Mouse (Mus musculus) cerebellum, adult 2 months (tissue): ENCODE measurements around the gene Taz. TPM values are rescaled to one million over a fixed set of nuclear protein-coding genes. Genes with fewer than 3 reads are reported as not detected.

ENCODE experiments used
- DNase-seq, 2 experiments: peaks; one replicate each; pipeline ENCODE4 v3.0.0; 2021
- H3K27ac ChIP-seq: fragments of 200-500 bp; 2 replicates; pipeline ENCODE4 v1.5.1; 2012; ENCODE audit warnings: low read length, control low read depth, inconsistent platforms; ENCODE audit not compliant: insufficient read depth
- H3K27me3 ChIP-seq: fragments of 200-500 bp; 2 replicates; pipeline ENCODE4 v1.6.1; 2012; ENCODE audit warnings: inconsistent platforms, mild to moderate bottlenecking, low read length, moderate library complexity; ENCODE audit not compliant: control insufficient read depth, insufficient read depth
- H3K4me1 ChIP-seq: fragments of 200-500 bp; 2 replicates; pipeline ENCODE4 v1.6.1; 2011; ENCODE audit warnings: low read length; ENCODE audit not compliant: control insufficient read depth, insufficient read depth
- H3K4me3 ChIP-seq: fragments of 200-500 bp; replicated peaks from 2 replicates; pipeline ENCODE3; 2011; ENCODE audit warnings: mild to moderate bottlenecking, low read depth, low read length, control low read depth; ENCODE audit not compliant: insufficient read depth
- CTCF ChIP-seq: fragments of 200-500 bp; IDR thresholded peaks from 2 replicates; pipeline ENCODE4 v1.5.1; 2011; ENCODE audit warnings: low read depth, mild to moderate bottlenecking, control low read depth, low read length, moderate library complexity, borderline replicate concordance; ENCODE audit not compliant: insufficient read depth
- POLR2A ChIP-seq: fragments of 200-500 bp; IDR thresholded peaks from 2 replicates; pipeline ENCODE4 v1.6.1; 2011; ENCODE audit warnings: low read length, control low read depth, borderline replicate concordance; ENCODE audit not compliant: insufficient read depth
- WGBS: fragments of 180-500 bp; shearing (Covaris S2); methylation state at CpG from one replicate; pipeline ENCODE4 v1.1.7; 2018; 5-methylcytosine and 5-hydroxymethylcytosine counted together
- polyA plus RNA-seq: library from polyadenylated mRNA; depleted of rRNA; stranded (reverse); fragments of >200 nt; gene quantifications from 2 replicates; pipeline ENCODE4 v1.2.3, GENCODE M21; 2012; rRNA removed

Taz gene
- 99.4 and 100 TPM in 2 replicates for polyA plus RNA-seq

DNA sequence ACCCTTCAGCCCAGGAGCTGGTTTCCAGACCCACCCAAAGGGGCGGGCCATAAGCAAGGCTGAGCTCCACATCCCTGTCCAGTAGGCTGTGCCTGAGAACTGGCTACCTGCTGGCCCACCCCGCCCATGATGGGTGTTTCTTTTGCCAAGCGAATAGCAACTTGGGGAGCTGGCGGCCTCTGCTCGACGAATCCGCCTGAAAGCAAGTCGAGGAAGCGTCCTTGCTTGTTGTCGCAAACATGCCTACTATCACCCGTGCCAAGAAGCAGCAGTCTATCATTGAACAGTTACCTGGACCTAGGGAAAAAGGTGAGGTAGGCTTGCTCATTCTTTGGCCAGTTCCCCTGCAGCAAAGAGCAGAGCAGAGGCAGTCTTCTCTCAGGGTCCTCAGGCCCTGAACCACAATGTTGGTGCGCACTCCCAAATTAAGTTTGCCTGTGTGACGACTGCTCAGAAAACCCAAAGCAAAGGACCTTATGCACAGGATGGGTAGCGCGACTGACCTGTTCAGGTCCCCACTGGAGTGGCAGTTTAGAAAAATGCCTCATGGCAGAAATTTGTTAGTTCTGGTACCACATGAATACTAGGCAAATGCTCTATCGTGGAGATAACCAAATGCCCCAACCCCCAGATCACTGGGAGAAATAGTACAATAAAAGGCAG, at the start of gene Taz, which contains the start of gene Dnase1l1:
Gene Taz, plus strand, starts transcription at position 181 of the 663 bp plus-strand sequence.
Gene Dnase1l1, minus strand, starts transcription at position 606 of the 663 bp plus-strand sequence.
- 10% methylated on average over 16 of the region's 16 CpGs for WGBS
- H3K27ac ChIP-seq = peak within 1 kb of the TSS; percentile 61; the same call in 1 of the 2 replicates
- peak; percentile 72 to 82 for DNase-seq
- H3K4me1 ChIP-seq = 0 out of 2 replicates have a peak, but pooled peaks cover 3% of the 10 kb centered on the region
- H3K4me3 ChIP-seq = peak within 1 kb of the TSS; percentile 75
- no peaks in the 10 kb centered on the region for H3K27me3 ChIP-seq
- TF ChIP-seq CTCF = no peak
- TF ChIP-seq POLR2A = no peak

DNA sequence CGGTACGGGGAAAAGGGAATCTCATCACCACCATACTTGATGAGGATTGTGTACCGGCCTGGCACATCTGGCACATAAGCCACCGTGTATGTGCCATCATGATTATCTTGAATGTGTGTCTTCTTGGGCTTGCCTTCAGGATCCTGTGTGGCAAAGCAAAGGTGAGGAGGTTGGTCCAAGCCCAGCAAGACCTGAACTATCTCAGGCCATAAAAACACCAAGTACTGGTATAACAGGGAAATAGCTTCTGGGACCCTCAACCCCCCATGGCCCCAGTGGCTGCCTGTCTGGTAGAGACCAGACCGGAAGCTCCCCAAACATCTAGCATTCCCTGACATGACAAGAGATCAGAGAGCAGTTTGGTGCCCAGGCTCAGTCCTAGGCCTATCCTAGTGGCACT, 48.5 kb upstream of the Taz start:
- H3K4me3 ChIP-seq = no peak overlapping the region
- H3K27ac ChIP-seq = no peak overlapping the region
- no peak for DNase-seq
- no peaks in the 10 kb centered on the region for H3K4me1 ChIP-seq
- no peak for TF ChIP-seq CTCF
- no peak for TF ChIP-seq POLR2A
- WGBS = 94% methylated on average over 5 of the region's 5 CpGs
- no peaks in the 10 kb centered on the region for H3K27me3 ChIP-seq

DNA sequence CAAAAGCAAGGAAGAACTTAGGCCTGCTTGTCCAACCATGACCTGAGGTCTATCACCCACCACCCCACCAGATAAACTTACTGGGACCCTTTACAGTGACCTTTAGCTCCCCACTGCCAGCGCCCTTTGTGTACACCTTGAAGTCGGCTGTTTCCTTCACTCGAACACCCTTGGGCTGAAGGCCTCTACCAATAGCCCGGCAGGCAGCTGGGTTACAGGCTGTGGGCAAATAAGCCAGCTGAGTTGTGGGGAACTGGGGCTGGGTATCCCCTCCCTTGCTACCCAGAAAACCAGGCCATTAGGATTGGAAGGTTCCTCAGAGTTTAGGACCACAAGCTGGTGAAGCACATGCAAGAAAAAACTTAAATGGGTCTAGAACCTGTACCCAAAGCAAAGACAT, 41.4 kb upstream of the Taz start:
- Histone ChIP-seq H3K27me3 (no peaks in the 10 kb centered on the region), H3K4me3 (no peak overlapping the region), H3K4me1 (no peaks in the 10 kb centered on the region; the same call in 1 of the 2 replicates), H3K27ac (no peak overlapping the region)
- DNase-seq = no peak
- TF ChIP-seq CTCF = no peak
- no peak for TF ChIP-seq POLR2A
- WGBS = 83% methylated on average over 4 of the region's 4 CpGs

DNA sequence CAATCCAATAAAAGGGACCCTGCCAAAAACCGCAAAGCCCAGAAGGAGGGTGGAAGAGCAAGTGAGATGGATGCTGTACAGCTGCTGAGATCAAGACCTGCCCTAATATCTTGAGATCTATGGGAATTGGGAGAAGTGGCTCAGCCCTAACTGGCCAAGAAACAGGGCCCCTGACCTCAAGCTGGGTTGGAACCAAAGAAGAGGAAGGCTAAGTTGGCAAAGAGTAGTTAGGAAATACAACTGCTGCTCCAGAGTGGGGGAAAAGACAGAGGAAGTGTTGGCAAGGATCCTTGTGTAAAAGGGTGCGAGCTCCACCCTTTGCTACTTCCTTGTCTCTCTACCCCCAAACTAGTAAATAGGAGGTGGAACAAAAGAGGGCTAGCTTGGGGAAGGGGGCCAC, 38.3 kb upstream of the Taz start:
- no peak overlapping the region for H3K27ac ChIP-seq
- no peaks in the 10 kb centered on the region; the same call in 1 of the 2 replicates for H3K4me1 ChIP-seq
- TF ChIP-seq CTCF (no peak), POLR2A (no peak)
- DNase-seq = no peak
- H3K27me3 ChIP-seq = no peaks in the 10 kb centered on the region
- 77% methylated on average over 2 of the region's 2 CpGs for WGBS
- H3K4me3 ChIP-seq = no peak overlapping the region

DNA sequence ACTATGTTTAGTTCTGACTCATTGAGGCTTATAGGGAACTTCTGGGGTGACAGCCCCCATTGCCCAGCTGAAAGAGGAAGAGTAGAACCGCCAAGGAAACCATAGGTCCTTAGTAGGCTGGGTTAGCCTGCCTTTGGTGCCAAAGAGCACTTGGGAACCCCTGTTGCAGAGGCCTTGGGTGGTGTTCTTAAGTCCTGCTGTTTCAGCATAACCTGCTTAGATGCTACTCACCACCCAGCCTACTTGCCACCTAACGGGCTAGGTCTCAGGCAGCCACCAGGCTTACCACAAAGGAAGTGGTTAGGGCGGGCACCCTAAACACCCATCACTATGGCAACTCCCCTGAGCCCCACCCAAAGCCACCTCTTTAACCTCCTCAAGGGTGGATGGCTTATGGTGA, 37.9 kb upstream of the Taz start:
- TF ChIP-seq POLR2A (no peak), CTCF (no peak)
- H3K27ac ChIP-seq = no peak overlapping the region
- H3K27me3 ChIP-seq = no peaks in the 10 kb centered on the region
- DNase-seq = no peak
- no peak overlapping the region for H3K4me3 ChIP-seq
- 60% methylated on average over 3 of the region's 3 CpGs for WGBS
- no peaks in the 10 kb centered on the region; the same call in 1 of the 2 replicates for H3K4me1 ChIP-seq

DNA sequence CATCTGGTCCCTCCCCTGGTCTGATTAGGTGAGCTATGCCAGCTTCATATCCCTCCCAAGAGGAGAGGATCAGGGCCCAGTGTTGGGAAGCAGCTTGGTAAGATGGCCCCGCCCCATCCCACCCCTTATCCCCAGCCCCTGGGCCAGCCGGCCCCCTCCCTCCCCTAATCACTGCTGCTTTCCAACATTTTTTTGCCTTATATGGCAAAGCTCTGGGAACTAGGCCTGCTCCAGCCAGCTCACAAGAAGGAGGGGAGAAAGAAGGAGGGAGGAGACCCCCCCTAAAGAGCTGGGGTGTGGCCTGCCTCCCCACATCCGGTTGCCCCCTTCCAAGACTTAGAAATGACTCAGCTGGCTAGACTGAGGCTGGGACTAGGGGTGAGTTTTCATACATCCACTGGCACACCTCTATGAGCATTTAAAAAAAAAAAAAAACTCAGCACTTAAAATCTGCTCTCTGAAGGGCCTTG, 37.1 kb upstream of the Taz start:
- no peak for DNase-seq
- WGBS = 11% methylated on average over 3 of the region's 3 CpGs

DNA sequence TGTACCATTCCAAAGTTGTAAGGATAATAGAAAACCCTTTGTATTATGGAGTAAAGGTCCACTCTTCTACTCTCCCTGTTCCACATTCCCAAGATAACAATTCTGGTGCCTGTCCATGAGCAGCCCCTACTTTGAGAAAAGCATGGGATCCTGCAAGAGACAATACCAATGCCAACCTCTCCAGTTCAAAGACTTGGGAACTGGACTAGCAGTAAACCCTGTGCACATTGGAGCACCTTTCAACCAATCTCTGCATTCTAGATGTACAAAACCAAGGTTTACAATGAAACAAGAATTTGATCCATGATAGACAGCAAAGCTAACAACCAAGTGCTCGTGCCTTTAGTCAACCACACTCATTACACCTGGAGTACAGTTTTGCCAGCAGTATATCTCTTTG, 36.6 kb upstream of the Taz start:
- DNase-seq = no peak
- TF ChIP-seq POLR2A (no peak), CTCF (no peak)
- peak overlapping the region; percentile 32 for H3K4me3 ChIP-seq
- 11% methylated on average over 1 of the region's 1 CpGs for WGBS
- peaks cover 2% of the 10 kb centered on the region; the same call in 1 of the 2 replicates for H3K4me1 ChIP-seq
- H3K27me3 ChIP-seq = no peaks in the 10 kb centered on the region
- H3K27ac ChIP-seq = no peak overlapping the region

More for the DNA sequence above, 37.1 kb upstream of the Taz start:
- Histone ChIP-seq H3K27me3 (no peaks in the 10 kb centered on the region), H3K27ac (no peak overlapping the region), H3K4me1 (no peaks in the 10 kb centered on the region; the same call in 1 of the 2 replicates), H3K4me3 (no peak overlapping the region)
- TF ChIP-seq POLR2A (no peak), CTCF (no peak)

DNA sequence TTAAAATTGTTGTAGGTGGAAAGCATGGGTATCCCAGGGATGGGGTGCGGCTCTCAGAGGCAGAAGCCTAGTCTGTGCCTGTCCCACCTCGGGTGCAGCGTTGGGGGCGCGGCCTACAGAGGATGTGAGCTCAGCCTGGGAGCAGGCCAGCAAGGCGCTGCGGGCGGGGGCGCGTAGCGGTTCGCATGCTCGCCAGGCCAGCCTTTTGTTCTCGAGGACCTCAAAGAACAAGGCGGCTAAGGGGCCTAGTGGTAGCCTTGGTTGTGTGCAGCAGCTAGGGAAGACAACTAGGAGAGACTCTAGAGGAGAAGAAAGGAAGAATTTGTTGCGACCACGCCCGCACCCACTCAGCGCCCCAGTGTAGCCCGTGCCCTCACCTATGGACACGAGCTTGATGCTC, 36.0 kb upstream of the Taz start:
- Histone ChIP-seq H3K27me3 (no peaks in the 10 kb centered on the region), H3K4me3 (peak overlapping the region; percentile 92), H3K4me1 (peaks cover 5% of the 10 kb centered on the region; the same call in 1 of the 2 replicates), H3K27ac (peak overlapping the region; percentile 72)
- WGBS = 6% methylated on average over 21 of the region's 21 CpGs
- peak; percentile 36; the same call in 1 of the 2 replicates for TF ChIP-seq POLR2A
- no peak for TF ChIP-seq CTCF
- peak; percentile 77 to 80 for DNase-seq
